Mouse (Mus musculus) liver, embryonic 12.5 days (tissue): ENCODE measurements around the gene Baiap2l1. TPM values are rescaled to one million over a fixed set of nuclear protein-coding genes. Genes with fewer than 3 reads are reported as not detected.

Experiments
- ATAC-seq: fragments of 200-750 bp; cut with Nextera tagmentation; 2 replicates; pipeline ENCODE4 v1.8.0; 2017; ENCODE audit warnings: moderate number of reproducible peaks, mild to moderate bottlenecking, moderate library complexity
- H3K27ac ChIP-seq: fragments of 300-500 bp; sonication (generic); 2 replicates; pipeline ENCODE4 v1.5.1; 2016; ENCODE audit warnings: mild to moderate bottlenecking
- H3K27me3 ChIP-seq: fragments of 300-500 bp; sonication (generic); replicated peaks from 2 replicates; pipeline ENCODE4 v1.6.1; 2016; ENCODE audit warnings: mild to moderate bottlenecking, moderate library complexity
- H3K36me3 ChIP-seq: fragments of 300-500 bp; sonication (generic); 2 replicates; pipeline ENCODE4 v1.6.1; 2016; ENCODE audit warnings: mild to moderate bottlenecking, moderate library complexity
- H3K4me1 ChIP-seq: fragments of 300-500 bp; sonication (generic); 2 replicates; pipeline ENCODE4 v1.6.1; 2016
- H3K4me2 ChIP-seq: fragments of 300-500 bp; sonication (generic); 2 replicates; pipeline ENCODE4 v1.6.1; 2016; ENCODE audit warnings: mild to moderate bottlenecking, moderate library complexity
- H3K4me3 ChIP-seq: fragments of 300-500 bp; sonication (generic); 2 replicates; pipeline ENCODE4 v1.5.1; 2016; ENCODE audit warnings: mild to moderate bottlenecking, moderate library complexity
- H3K9ac ChIP-seq: fragments of 300-500 bp; sonication (generic); 2 replicates; pipeline ENCODE4 v1.6.1; 2016; ENCODE audit warnings: mild to moderate bottlenecking, moderate library complexity
- H3K9me3 ChIP-seq: fragments of 300-500 bp; sonication (generic); replicated peaks from 2 replicates; pipeline ENCODE4 v1.6.1; 2016; ENCODE audit warnings: mild to moderate bottlenecking, moderate library complexity
- WGBS: fragments of 180-500 bp; shearing (Covaris S2); methylation state at CpG from one replicate; pipeline ENCODE4 v1.1.7; 2016; ENCODE audit not compliant: insufficient replicate concordance; 5-methylcytosine and 5-hydroxymethylcytosine counted together
- polyA plus RNA-seq: library from polyadenylated mRNA; unstranded; fragments of >200 nt; fragmentation: Nextera tagmentation; extraction: Ambion mirVana; gene quantifications from 2 replicates; pipeline ENCODE4 v1.2.1, GENCODE M21; 2016

Baiap2l1 gene
- polyA plus RNA-seq, 1 experiment from 2014 or later = 5.4 TPM

GRCm38 (mm10) chr5:144279081-144279541 lies 78.8 kb downstream of the Baiap2l1 start:
- Histone ChIP-seq H3K4me3 (no peak overlapping the region), H3K36me3 (peaks cover 25% of the 10 kb centered on the region), H3K4me2 (no peak overlapping the region), H3K27me3 (no peaks in the 10 kb centered on the region), H3K9ac (no peak overlapping the region), H3K27ac (no peak overlapping the region), H3K9me3 (no peaks in the 10 kb centered on the region), H3K4me1 (peaks cover 7% of the 10 kb centered on the region)
- ATAC-seq = no peak
- WGBS = 66% methylated on average over 9 of the region's 9 CpGs

DNA sequence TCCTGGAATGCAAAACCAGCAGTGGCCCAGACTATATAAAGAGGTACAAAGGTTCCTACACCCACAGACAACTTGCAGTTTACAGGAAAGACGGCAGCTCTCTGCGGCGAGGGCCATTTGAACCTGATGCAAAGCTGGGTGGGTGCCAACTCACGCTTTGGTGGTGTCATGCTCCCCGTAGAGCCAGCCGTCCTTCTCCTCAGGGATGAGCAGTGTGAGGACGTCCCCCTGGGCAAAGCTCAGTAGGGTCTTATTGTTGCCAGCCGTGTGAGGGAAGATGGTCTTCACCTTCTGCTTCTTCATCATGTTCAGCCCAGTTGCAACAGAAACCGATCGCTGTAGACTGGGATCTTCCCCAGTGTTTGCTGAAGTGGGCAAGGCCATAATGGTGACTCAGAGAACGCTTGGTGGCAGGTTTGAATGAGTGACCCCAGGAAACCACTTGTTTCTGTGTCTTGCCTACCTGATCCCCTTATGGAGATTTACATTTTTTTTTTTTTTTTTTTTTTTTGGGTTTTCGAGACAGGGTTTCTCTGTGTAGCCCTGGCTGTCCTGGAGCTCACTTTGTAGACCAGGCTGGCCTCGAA lies 79.4 kb downstream of the Baiap2l1 start:
- WGBS = 79% methylated on average over 12 of the region's 13 CpGs
- ATAC-seq = no peak
- peaks cover 7% of the 10 kb centered on the region for H3K4me1 ChIP-seq
- H3K4me2 ChIP-seq = no peak overlapping the region
- no peaks in the 10 kb centered on the region for H3K27me3 ChIP-seq
- H3K9me3 ChIP-seq = no peaks in the 10 kb centered on the region
- no peak overlapping the region for H3K4me3 ChIP-seq
- no peak overlapping the region for H3K27ac ChIP-seq
- H3K36me3 ChIP-seq = peaks cover 25% of the 10 kb centered on the region
- no peak overlapping the region for H3K9ac ChIP-seq

GRCm38 (mm10) chr5:144276898-144277630 lies 80.8 kb downstream of the Baiap2l1 start:
- Histone ChIP-seq H3K36me3 (peaks cover 25% of the 10 kb centered on the region), H3K27me3 (no peaks in the 10 kb centered on the region), H3K4me1 (peaks cover 7% of the 10 kb centered on the region), H3K4me2 (no peak overlapping the region), H3K27ac (no peak overlapping the region), H3K4me3 (no peak overlapping the region), H3K9ac (no peak overlapping the region), H3K9me3 (no peaks in the 10 kb centered on the region)
- WGBS = 32% methylated on average over 17 of the region's 17 CpGs
- ATAC-seq = peak; percentile 32; the same call in 1 of the 2 replicates

- 57% methylated on average over 6 of the region's 6 CpGs for WGBS
- H3K4me3 ChIP-seq = no peak overlapping the region
- H3K9me3 ChIP-seq = no peaks in the 10 kb centered on the region
- H3K4me2 ChIP-seq = no peak overlapping the region
- H3K9ac ChIP-seq = no peak overlapping the region
- H3K4me1 ChIP-seq = peaks cover 25% of the 10 kb centered on the region
- ATAC-seq = no peak
- H3K36me3 ChIP-seq = peaks cover 22% of the 10 kb centered on the region
- no peaks in the 10 kb centered on the region for H3K27me3 ChIP-seq
- no peak overlapping the region for H3K27ac ChIP-seq
Observed at GRCm38 (mm10) chr5:144274904-144275303, 83.0 kb downstream of the Baiap2l1 start.

- Histone ChIP-seq H3K4me2 (no peak overlapping the region), H3K4me1 (peaks cover 22% of the 10 kb centered on the region), H3K27me3 (no peaks in the 10 kb centered on the region), H3K9me3 (no peaks in the 10 kb centered on the region), H3K4me3 (no peak overlapping the region), H3K9ac (no peak overlapping the region), H3K36me3 (peaks cover 11% of the 10 kb centered on the region), H3K27ac (no peak overlapping the region)
- no peak; the same call in 1 of the 2 replicates for ATAC-seq
- 20% methylated on average over 5 of the region's 5 CpGs for WGBS
Observed at GRCm38 (mm10) chr5:144271772-144272171, 86.1 kb downstream of the Baiap2l1 start.

DNA sequence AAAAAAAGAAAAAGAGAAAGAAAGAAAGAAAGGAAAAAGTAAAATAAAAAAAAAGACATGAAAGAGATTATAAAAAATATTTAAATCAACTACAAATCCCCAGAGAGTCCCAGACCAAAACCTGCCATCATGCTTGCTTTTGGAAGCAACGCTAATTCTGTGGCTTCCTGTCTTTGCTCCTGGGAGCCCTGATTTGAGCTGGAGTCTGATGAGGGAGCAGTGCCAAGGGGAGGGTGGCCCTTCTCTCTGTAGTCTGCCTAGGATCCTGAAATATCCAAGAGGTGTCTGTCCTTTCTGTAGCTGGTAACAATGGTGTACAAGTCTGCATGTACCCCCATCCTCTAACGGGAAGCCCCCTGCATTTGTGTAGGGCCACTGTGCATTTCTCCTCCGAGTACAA lies 86.8 kb downstream of the Baiap2l1 start:
- peaks cover 21% of the 10 kb centered on the region for H3K4me1 ChIP-seq
- no peak overlapping the region for H3K4me3 ChIP-seq
- no peaks in the 10 kb centered on the region for H3K27me3 ChIP-seq
- no peak overlapping the region for H3K9ac ChIP-seq
- H3K9me3 ChIP-seq = no peaks in the 10 kb centered on the region
- H3K4me2 ChIP-seq = no peak overlapping the region
- peaks cover 17% of the 10 kb centered on the region for H3K36me3 ChIP-seq
- H3K27ac ChIP-seq = no peak overlapping the region
- ATAC-seq = no peak
- whole genome bisulfite sequencing = 38% methylated on average over 3 of the region's 3 CpGs

- no peak overlapping the region for H3K4me2 ChIP-seq
- H3K36me3 ChIP-seq = peaks cover 21% of the 10 kb centered on the region
- 62% methylated on average over 8 of the region's 8 CpGs for WGBS
- ATAC-seq = no peak
- no peak overlapping the region for H3K27ac ChIP-seq
- H3K9ac ChIP-seq = no peak overlapping the region
- H3K4me1 ChIP-seq = peaks cover 21% of the 10 kb centered on the region
- no peaks in the 10 kb centered on the region for H3K27me3 ChIP-seq
- H3K9me3 ChIP-seq = no peaks in the 10 kb centered on the region
- no peak overlapping the region for H3K4me3 ChIP-seq
Observed at GRCm38 (mm10) chr5:144270420-144270819, 87.5 kb downstream of the Baiap2l1 start.

- peaks cover 24% of the 10 kb centered on the region for H3K36me3 ChIP-seq
- no peaks in the 10 kb centered on the region for H3K9me3 ChIP-seq
- no peak overlapping the region for H3K27ac ChIP-seq
- H3K4me1 ChIP-seq = peaks cover 21% of the 10 kb centered on the region
- H3K9ac ChIP-seq = no peak overlapping the region
- no peak overlapping the region for H3K4me3 ChIP-seq
- no peak overlapping the region for H3K4me2 ChIP-seq
- no peaks in the 10 kb centered on the region for H3K27me3 ChIP-seq
- WGBS = 82% methylated on average over 7 of the region's 7 CpGs
- ATAC-seq = no peak
Observed at GRCm38 (mm10) chr5:144269926-144270325, 88.0 kb downstream of the Baiap2l1 start.

DNA sequence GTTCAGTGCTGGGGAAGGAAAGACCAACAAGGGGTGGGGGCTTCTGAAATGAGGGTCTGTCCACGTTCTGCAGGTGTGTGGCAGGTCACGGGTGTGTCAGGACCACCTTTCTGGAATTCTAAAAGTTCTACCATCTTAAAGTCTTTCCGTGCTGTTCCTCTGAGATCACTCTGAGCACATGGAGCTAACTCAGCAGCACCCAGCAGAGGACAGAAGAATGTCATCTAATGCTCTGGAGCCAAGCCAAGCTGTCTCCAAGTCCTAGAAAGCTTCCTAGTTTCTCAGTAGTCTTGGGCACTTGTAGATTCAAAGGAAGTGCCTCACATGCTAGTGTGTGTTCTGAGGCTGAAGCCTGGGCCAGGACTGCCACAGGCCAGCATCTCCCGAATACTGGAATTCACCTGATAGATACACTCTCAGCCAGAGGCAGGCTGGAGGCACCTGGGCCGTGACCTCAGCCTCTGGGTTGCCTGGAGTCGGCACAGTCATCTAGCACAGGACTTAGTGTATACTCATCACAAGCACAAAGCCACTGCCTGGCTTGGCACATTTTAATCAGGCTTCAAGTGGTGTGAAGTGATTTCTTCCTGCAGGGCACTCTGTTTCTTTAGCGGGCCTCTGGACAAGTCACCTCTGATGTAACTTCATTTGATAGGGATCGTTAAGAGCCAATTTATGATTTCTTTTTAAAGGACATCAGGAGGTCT lies 90.2 kb downstream of the Baiap2l1 start:
- Histone ChIP-seq H3K9ac (no peak overlapping the region), H3K4me3 (no peak overlapping the region), H3K9me3 (no peaks in the 10 kb centered on the region), H3K27ac (no peak overlapping the region), H3K4me1 (peaks cover 21% of the 10 kb centered on the region), H3K27me3 (no peaks in the 10 kb centered on the region), H3K36me3 (peaks cover 41% of the 10 kb centered on the region), H3K4me2 (no peak overlapping the region)
- no peak for ATAC-seq
- WGBS = 68% methylated on average over 8 of the region's 8 CpGs

GRCm38 (mm10) chr5:144263496-144263895 lies 94.4 kb downstream of the Baiap2l1 start:
- H3K27ac ChIP-seq = no peak overlapping the region
- H3K9me3 ChIP-seq = no peaks in the 10 kb centered on the region
- no peak for ATAC-seq
- H3K4me2 ChIP-seq = no peak overlapping the region
- no peak overlapping the region for H3K4me3 ChIP-seq
- no peaks in the 10 kb centered on the region for H3K27me3 ChIP-seq
- H3K9ac ChIP-seq = no peak overlapping the region
- peaks cover 48% of the 10 kb centered on the region for H3K36me3 ChIP-seq
- peaks cover 14% of the 10 kb centered on the region for H3K4me1 ChIP-seq
- WGBS = 81% methylated on average over 13 of the region's 13 CpGs

DNA sequence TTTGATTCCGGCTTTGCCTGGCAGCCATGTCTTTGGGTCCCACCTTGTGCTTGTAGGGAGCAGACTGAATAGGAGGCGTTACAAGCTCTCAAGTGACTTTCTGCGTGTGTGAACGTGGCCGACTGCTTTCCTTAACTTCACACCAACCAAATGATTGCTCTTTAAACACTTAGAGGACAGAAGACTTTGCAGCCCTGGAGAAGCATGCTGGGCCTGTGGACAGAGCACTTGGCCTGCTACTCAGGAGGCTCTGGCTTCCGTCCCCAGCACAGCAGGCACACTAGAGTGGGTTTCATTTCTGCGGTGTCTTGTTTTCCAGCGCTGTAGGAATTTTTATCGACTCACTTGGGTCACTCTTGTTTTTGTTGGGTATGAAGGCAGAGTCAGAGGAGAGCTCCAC lies 94.8 kb downstream of the Baiap2l1 start:
- no peak overlapping the region for H3K4me3 ChIP-seq
- peaks cover 48% of the 10 kb centered on the region for H3K36me3 ChIP-seq
- WGBS = 84% methylated on average over 9 of the region's 9 CpGs
- no peaks in the 10 kb centered on the region for H3K9me3 ChIP-seq
- H3K27me3 ChIP-seq = no peaks in the 10 kb centered on the region
- no peak for ATAC-seq
- no peak overlapping the region for H3K9ac ChIP-seq
- no peak overlapping the region for H3K4me2 ChIP-seq
- no peak overlapping the region for H3K27ac ChIP-seq
- H3K4me1 ChIP-seq = peaks cover 18% of the 10 kb centered on the region

GRCm38 (mm10) chr5:144261829-144262228 lies 96.1 kb downstream of the Baiap2l1 start:
- H3K9me3 ChIP-seq = no peaks in the 10 kb centered on the region
- no peaks in the 10 kb centered on the region for H3K27me3 ChIP-seq
- H3K9ac ChIP-seq = no peak overlapping the region
- H3K4me3 ChIP-seq = no peak overlapping the region
- H3K36me3 ChIP-seq = peaks cover 52% of the 10 kb centered on the region
- WGBS = 87% methylated on average over 5 of the region's 5 CpGs
- ATAC-seq = no peak
- H3K27ac ChIP-seq = no peak overlapping the region
- no peak overlapping the region for H3K4me2 ChIP-seq
- H3K4me1 ChIP-seq = peaks cover 30% of the 10 kb centered on the region
